Mouse (Mus musculus): ENCODE measurements around the gene Il4ra.

DNA sequence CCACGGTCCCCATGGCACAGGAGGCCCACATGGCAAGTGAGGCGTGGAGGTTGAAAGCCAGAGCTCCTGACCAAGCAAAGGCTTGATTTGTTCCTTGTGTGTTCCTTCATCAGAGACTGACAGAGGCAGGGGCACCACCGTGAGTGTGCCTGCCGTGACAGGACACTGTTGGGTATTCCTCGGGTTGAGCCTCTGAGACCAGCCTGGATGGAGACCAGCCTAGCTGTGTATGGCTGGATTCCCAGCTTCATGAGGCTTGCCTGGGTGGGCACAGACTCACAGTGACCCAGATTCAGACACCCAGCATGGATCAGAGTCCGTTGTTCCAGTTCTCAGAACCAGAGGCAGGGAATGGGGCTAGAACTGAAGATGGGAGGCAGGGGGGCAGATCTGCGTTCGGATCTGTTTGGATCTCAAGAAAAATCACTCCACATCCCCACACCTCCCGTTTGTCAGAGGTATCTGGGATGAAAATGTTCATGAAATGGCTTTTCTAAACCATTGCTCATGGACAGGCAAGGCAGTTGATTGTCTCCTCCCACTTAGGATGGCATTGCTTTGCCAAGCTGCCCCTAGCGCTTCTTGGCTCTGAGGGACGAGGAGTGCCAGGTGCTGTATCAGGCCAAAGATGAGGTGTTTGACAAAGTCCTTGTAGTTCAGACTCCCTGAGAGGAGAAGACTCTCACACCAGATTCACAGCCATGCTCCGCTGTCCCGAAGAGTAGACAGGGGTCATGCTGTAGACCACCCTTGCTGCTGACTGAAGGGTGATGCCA, 1.9 kb downstream of the Il4ra start:
- TF ChIP-seq CTCF (IDR thresholded peaks at IDR 0.05; ENCODE audit: low read depth, low read length), result no peak
- TF ChIP-seq POLR2A (IDR thresholded peaks at IDR 0.05; ENCODE audit: borderline replicate concordance, low read depth, low read length), result no peak

All from bone marrow macrophage, adult 2 months (primary cell).